Comparison of ENCODE assay signal across 20 mouse cellular contexts in genomic region chr17:35187345-35187744, GRCm38 (mm10). TPM values are rescaled to one million over a fixed set of nuclear protein-coding genes. Genes with fewer than 3 reads are reported as not detected.
DNase-seq lines count a peak whose midpoint lies in the region; ATAC-seq and TF ChIP-seq lines count a peak whose summit lies in the region.
"Had no signal": no experiment of that assay in that cellular context is flagged by ENCODE, and none has a peak within 500 bp of the region (broad histone marks: within the 10 kb centered on the region; RNA-seq: fewer than 3 reads in every experiment).

No protein-coding gene starts in this region.

- H3K9ac ChIP-seq in heart, postnatal 0 days (replicated peaks; ENCODE audit: low read depth, low read length): no peak overlapping the region
- no peak overlapping the region for H3K9ac ChIP-seq in liver, embryonic 16.5 days (ENCODE audit: low read depth, low read length)
- H3K9ac ChIP-seq: forebrain, embryonic 12.5 days; neural tube, embryonic 12.5 days had no signal

- ATAC-seq in heart, postnatal 0 days (ENCODE audit: insufficient read depth, low read depth): no peak
- ATAC-seq in liver, embryonic 16.5 days (ENCODE audit: low read depth): no peak
- ATAC-seq: Patski had no signal

- no peak for TF ChIP-seq CTCF in heart, postnatal 0 days (IDR thresholded peaks at IDR 0.05; ENCODE audit: low read depth)
- TF ChIP-seq CTCF in E14TG2a.4 (conservative IDR thresholded peaks at IDR 0.05; ENCODE audit: low read length): no peak
- no peak for TF ChIP-seq CTCF in bone marrow macrophage, adult 2 months (IDR thresholded peaks at IDR 0.05; ENCODE audit: low read depth, low read length)

- intact Hi-C loops in left cerebral cortex, postnatal 36 days (cut with DNase I): no loop called here

- H3K9me3 ChIP-seq in heart, postnatal 0 days (replicated peaks; ENCODE audit: control insufficient read depth, low read length): no peaks in the 10 kb centered on the region
- H3K9me3 ChIP-seq in E14TG2a.4 (ENCODE audit: low read length): no peaks in the 10 kb centered on the region
- no peaks in the 10 kb centered on the region for H3K9me3 ChIP-seq in liver, embryonic 16.5 days (replicated peaks; ENCODE audit: control insufficient read depth, low read length)
- H3K9me3 ChIP-seq: forebrain, embryonic 12.5 days; neural tube, embryonic 12.5 days had no signal

- no peak for TF ChIP-seq POLR2A in bone marrow macrophage, adult 2 months (IDR thresholded peaks at IDR 0.05; ENCODE audit: borderline replicate concordance, low read depth, low read length)

- no peak overlapping the region for H3K4me3 ChIP-seq in heart, postnatal 0 days (ENCODE audit: low read depth, low read length)
- H3K4me3 ChIP-seq in E14TG2a.4 (replicated peaks; ENCODE audit: low read length): peak overlapping the region; percentile 46; the same call in 1 of the 2 replicates
- H3K4me3 ChIP-seq in bone marrow macrophage, adult 2 months (ENCODE audit: insufficient read depth, low read length): peak overlapping the region; percentile 60
- H3K4me3 ChIP-seq in liver, embryonic 16.5 days (ENCODE audit: low read depth, low read length): peak overlapping the region; percentile 56
- H3K4me3 ChIP-seq: heart, adult 2 months; neural tube, embryonic 12.5 days had no signal

- H3K36me3 ChIP-seq in heart, postnatal 0 days (replicated peaks; ENCODE audit: control insufficient read depth, insufficient read depth, low read length): no peaks in the 10 kb centered on the region
- H3K36me3 ChIP-seq in E14TG2a.4 (ENCODE audit: insufficient read depth, low read length): no peaks in the 10 kb centered on the region
- H3K36me3 ChIP-seq in liver, embryonic 16.5 days (ENCODE audit: control insufficient read depth, insufficient read depth): no peaks in the 10 kb centered on the region
- H3K36me3 ChIP-seq: forebrain, embryonic 12.5 days; neural tube, embryonic 12.5 days had no signal

- peaks cover 5% of the 10 kb centered on the region for H3K4me1 ChIP-seq in heart, postnatal 0 days (ENCODE audit: control insufficient read depth, insufficient read depth)
- H3K4me1 ChIP-seq in E14TG2a.4 (replicated peaks; ENCODE audit: low read depth, low read length): peaks cover 71% of the 10 kb centered on the region
- peaks cover 42% of the 10 kb centered on the region for H3K4me1 ChIP-seq in bone marrow macrophage, adult 2 months (ENCODE audit: control insufficient read depth, insufficient read depth, low read length)
- peaks cover 11% of the 10 kb centered on the region for H3K4me1 ChIP-seq in liver, embryonic 16.5 days (ENCODE audit: control insufficient read depth, low read depth, low read length)

- 66% methylated on average over 4 of the region's 4 CpGs for WGBS in heart, postnatal 0 days
- WGBS in liver, embryonic 16.5 days (ENCODE audit: insufficient replicate concordance): 52% methylated on average over 4 of the region's 4 CpGs

- no peak overlapping the region for H3K4me2 ChIP-seq in heart, postnatal 0 days (ENCODE audit: low read depth, low read length)
- H3K4me2 ChIP-seq in liver, embryonic 16.5 days (ENCODE audit: low read depth, low read length): peak overlapping the region; percentile 30; the same call in 1 of the 2 replicates

- no peak for TF ChIP-seq EP300 in heart, postnatal 0 days (IDR thresholded peaks at IDR 0.05; ENCODE audit: low read depth)

- H3K27me3 ChIP-seq in heart, postnatal 0 days (ENCODE audit: control insufficient read depth, insufficient read depth, low read length): no peaks in the 10 kb centered on the region
- H3K27me3 ChIP-seq in E14TG2a.4 (ENCODE audit: insufficient read depth, low read length): peaks cover 5% of the 10 kb centered on the region; the same call in 1 of the 2 replicates
- H3K27me3 ChIP-seq in liver, embryonic 16.5 days (ENCODE audit: control insufficient read depth, insufficient read depth, low read depth, low read length): no peaks in the 10 kb centered on the region
- H3K27me3 ChIP-seq: neural tube, embryonic 12.5 days; Patski had no signal

- peak overlapping the region; percentile 9; the same call in 1 of the 2 replicates for H3K27ac ChIP-seq in heart, postnatal 0 days (ENCODE audit: low read depth)
- peak overlapping the region; percentile 95 for H3K27ac ChIP-seq in bone marrow macrophage, adult 2 months (ENCODE audit: insufficient read depth, low read depth, low read length)
- H3K27ac ChIP-seq in liver, embryonic 16.5 days (ENCODE audit: low read length): peak overlapping the region; percentile 80
- H3K27ac ChIP-seq: neural tube, embryonic 12.5 days had no signal

- DNase-seq in heart, postnatal 0 days (ENCODE audit: low spot score): no peak
- DNase-seq in heart, adult 9 months (ENCODE audit: low spot score in 2 of 2): no peak
- no peak for DNase-seq in left cerebral cortex, postnatal 36 days (ENCODE audit: low spot score in 2 of 2)
- no peak for DNase-seq in B cell, adult 2 months
- DNase-seq: cerebellum, adult 18-20 months; lung, adult 2 months; right cerebral cortex, postnatal 14 days had no signal

RNA-seq across cellular contexts. Expression of gene Lst1, which starts 0.9 kb away (rescaled TPM):
- 6.6 and 52.7 TPM in 2 replicates for total RNA-seq in heart, postnatal 0 days (2014; rRNA removed; ENCODE audit: low replicate concordance)
- polyA plus RNA-seq in heart, postnatal 0 days (2015; fragmentation: Nextera tagmentation; extraction: Ambion mirVana): 7.0 and 9.7 TPM in 2 replicates
- polyA plus RNA-seq in bone marrow macrophage, adult 2 months (2012; ENCODE audit: insufficient read depth, insufficient read length, missing spikeins): 811 and 856 TPM in 2 replicates
- 38.8 and 41.4 TPM in 2 replicates for polyA plus RNA-seq in liver, embryonic 16.5 days (2015; fragmentation: Nextera tagmentation; extraction: Ambion mirVana)
- total RNA-seq in left cerebral cortex, postnatal 36 days (2021): 1 to 10 TPM; 8.6 to 9.9 TPM
- polyA plus RNA-seq: Patski had no signal

RNA-seq across cellular contexts. Expression of gene Ltb, which starts 6.9 kb away (rescaled TPM):
- total RNA-seq in heart, postnatal 0 days (2014; rRNA removed; ENCODE audit: low replicate concordance): 0.27 and 1.0 TPM in 2 replicates
- 0.33 and 0.48 TPM in 2 replicates for polyA plus RNA-seq in heart, postnatal 0 days (2015; fragmentation: Nextera tagmentation; extraction: Ambion mirVana)
- not detected in 2 replicates for polyA plus RNA-seq in bone marrow macrophage, adult 2 months (2012; ENCODE audit: insufficient read depth, insufficient read length, missing spikeins)
- polyA plus RNA-seq in liver, embryonic 16.5 days (2015; fragmentation: Nextera tagmentation; extraction: Ambion mirVana): 1.2 and 2.4 TPM in 2 replicates
- total RNA-seq in left cerebral cortex, postnatal 36 days (2021): 1 to 10 TPM; 1.1 to 1.3 TPM
- polyA plus RNA-seq: forebrain, embryonic 12.5 days; Patski had no signal

RNA-seq across cellular contexts. Expression of gene Aif1, which starts 11.5 kb away (rescaled TPM):
- 1.8 TPM in 1 of 2 replicates, not detected in the other for total RNA-seq in heart, postnatal 0 days (2014; rRNA removed; ENCODE audit: low replicate concordance)
- 6.5 and 7.5 TPM in 2 replicates for polyA plus RNA-seq in heart, postnatal 0 days (2015; fragmentation: Nextera tagmentation; extraction: Ambion mirVana)
- polyA plus RNA-seq in bone marrow macrophage, adult 2 months (2012; ENCODE audit: insufficient read depth, insufficient read length, missing spikeins): 420 and 469 TPM in 2 replicates
- polyA plus RNA-seq in liver, embryonic 16.5 days (2015; fragmentation: Nextera tagmentation; extraction: Ambion mirVana): 22.8 and 23.2 TPM in 2 replicates
- total RNA-seq in left cerebral cortex, postnatal 36 days (2021): 10 to 100 TPM in 1 of 2 experiments, 1 to 10 TPM in 1; 9.1 to 13.0 TPM

RNA-seq across cellular contexts. Expression of gene Tnf, which starts 14.5 kb away (rescaled TPM):
- 0.53 TPM in 1 of 2 replicates, not detected in the other for total RNA-seq in heart, postnatal 0 days (2014; rRNA removed; ENCODE audit: low replicate concordance)
- 0.12 and 0.21 TPM in 2 replicates for polyA plus RNA-seq in heart, postnatal 0 days (2015; fragmentation: Nextera tagmentation; extraction: Ambion mirVana)
- 11.9 and 12.8 TPM in 2 replicates for polyA plus RNA-seq in bone marrow macrophage, adult 2 months (2012; ENCODE audit: insufficient read depth, insufficient read length, missing spikeins)
- polyA plus RNA-seq in liver, embryonic 16.5 days (2015; fragmentation: Nextera tagmentation; extraction: Ambion mirVana): 0.36 and 0.48 TPM in 2 replicates
- under 1 TPM in 1 of 2 experiments, not detected in 1; 0.25 TPM for total RNA-seq in left cerebral cortex, postnatal 36 days (2021)
- total RNA-seq: gastrocnemius, adult 18-20 months; layer of hippocampus, adult 2 months; midbrain, postnatal 0 days had no signal
- polyA plus RNA-seq: forebrain, embryonic 12.5 days; neural tube, embryonic 12.5 days; Patski had no signal

RNA-seq across cellular contexts. Expression of gene Lta, which starts 17.8 kb away (rescaled TPM):
- not detected in 2 replicates for total RNA-seq in heart, postnatal 0 days (2014; rRNA removed; ENCODE audit: low replicate concordance)
- polyA plus RNA-seq in heart, postnatal 0 days (2015; fragmentation: Nextera tagmentation; extraction: Ambion mirVana): not detected in 2 replicates
- not detected in 2 replicates for polyA plus RNA-seq in bone marrow macrophage, adult 2 months (2012; ENCODE audit: insufficient read depth, insufficient read length, missing spikeins)
- not detected in 2 replicates for polyA plus RNA-seq in liver, embryonic 16.5 days (2015; fragmentation: Nextera tagmentation; extraction: Ambion mirVana)
- 1 to 10 TPM in 1 of 2 experiments, under 1 TPM in 1; 0.44 to 1.1 TPM for total RNA-seq in left cerebral cortex, postnatal 36 days (2021)
- total RNA-seq: common myeloid progenitor, adult 5-6 weeks; heart, postnatal 25 days had no signal
- polyA plus RNA-seq: forebrain, embryonic 12.5 days; kidney, postnatal 0 days; neural tube, embryonic 12.5 days had no signal

Comparison
In these comparisons a context has a peak if more than half of its experiments do, and no peak if none do; other contexts are left out.
1. H3K27ac ChIP-seq: peak in every context shown above with its lines; median percentile 95 in bone marrow macrophage, adult 2 months; 80 in liver, embryonic 16.5 days; 9 in heart, postnatal 0 days.
2. RNA of gene Lst1, which starts 0.9 kb away (polyA plus RNA-seq): 811 to 856 TPM in bone marrow macrophage, adult 2 months; 38.8 to 41.4 TPM in liver, embryonic 16.5 days and 7.0 to 9.7 TPM in heart, postnatal 0 days; every median in the first group is over 10 times any median in the second.
3. RNA of gene Aif1, which starts 11.5 kb away (polyA plus RNA-seq): 420 to 469 TPM in bone marrow macrophage, adult 2 months; 22.8 to 23.2 TPM in liver, embryonic 16.5 days and 6.5 to 7.5 TPM in heart, postnatal 0 days; every median in the first group is over 10 times any median in the second.